Mouse (Mus musculus) bone marrow, adult 2 months (tissue): ENCODE results near the gene Cdk5rap2.

Experiments
- CTCF ChIP-seq: fragments of 200-500 bp; IDR thresholded peaks from 2 replicates; pipeline ENCODE4 v1.5.1; 2011; ENCODE audit warnings: low read length, control low read depth; ENCODE audit not compliant: control insufficient read depth, insufficient read depth
- POLR2A ChIP-seq: fragments of 200-500 bp; IDR thresholded peaks from 2 replicates; pipeline ENCODE4 v1.6.1; 2011; ENCODE audit warnings: low read depth, mild to moderate bottlenecking, control low read depth, low read length, borderline replicate concordance; ENCODE audit not compliant: control insufficient read depth

GRCm38 (mm10) chr4:70420202-70420601, 10.0 kb upstream of the Cdk5rap2 start:
- TF ChIP-seq POLR2A (no peak), CTCF (no peak)
